Mouse (Mus musculus): ENCODE data around the gene Gpn3. TPM values are rescaled to one million over a fixed set of nuclear protein-coding genes. Genes with fewer than 3 reads are reported as not detected.

Gene Gpn3
- polyA plus RNA-seq, 1 experiment from 2014 or later, result 48.7 TPM

DNA sequence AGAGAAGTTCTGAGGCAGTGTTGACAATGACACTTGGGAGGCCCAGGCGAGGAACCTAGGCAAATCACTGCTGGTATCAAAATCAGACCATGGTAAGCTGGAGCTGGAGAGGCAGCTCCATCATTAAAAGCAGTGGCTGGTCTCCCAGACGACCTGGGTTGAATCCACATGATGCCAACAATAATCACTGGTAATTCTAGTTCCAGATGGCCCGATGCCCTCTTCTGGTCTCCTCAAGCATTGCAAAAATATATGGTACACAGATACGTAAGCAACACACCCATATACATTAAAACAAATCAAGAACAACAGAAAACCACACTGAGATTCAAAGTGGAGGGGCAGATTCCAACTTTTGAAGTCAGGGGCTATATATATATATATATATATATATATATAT, 25.9 kb upstream of the Gpn3 start:
- no peaks in the 10 kb centered on the region for H3K36me3 ChIP-seq (replicated peaks)
- H3K4me3 ChIP-seq (replicated peaks), result no peak overlapping the region
- no peaks in the 10 kb centered on the region for H3K4me1 ChIP-seq (replicated peaks)
- 72% methylated on average over 4 of the region's 4 CpGs for WGBS (ENCODE audit: insufficient replicate concordance)
- H3K4me2 ChIP-seq, result no peak overlapping the region
- ATAC-seq (ENCODE audit: insufficient read depth), result no peak
- no peak overlapping the region for H3K9ac ChIP-seq
- no peaks in the 10 kb centered on the region for H3K27me3 ChIP-seq
- no peak overlapping the region for H3K27ac ChIP-seq (replicated peaks)
- no peaks in the 10 kb centered on the region for H3K9me3 ChIP-seq (replicated peaks)

- 1% methylated on average over 51 of the region's 51 CpGs for WGBS (ENCODE audit: insufficient replicate concordance)
- H3K9me3 ChIP-seq (replicated peaks), result no peaks in the 10 kb centered on the region
- no peaks in the 10 kb centered on the region for H3K27me3 ChIP-seq
- H3K4me1 ChIP-seq (replicated peaks), result peaks cover 20% of the 10 kb centered on the region
- peak within 1 kb of the TSS; percentile 95 for H3K4me3 ChIP-seq (replicated peaks)
- peak within 1 kb of the TSS; percentile 82 for H3K27ac ChIP-seq (replicated peaks)
- peak; percentile 93 for ATAC-seq (ENCODE audit: insufficient read depth)
- peak within 1 kb of the TSS; percentile 90 for H3K9ac ChIP-seq
- H3K4me2 ChIP-seq, result peak within 1 kb of the TSS; percentile 94
- no peaks in the 10 kb centered on the region; the same call in 1 of the 2 replicates for H3K36me3 ChIP-seq (replicated peaks)
Measured at GRCm38 (mm10) chr5:122353807-122354491, 17.7 kb upstream of the Gpn3 start, which contains the start of the genes Rad9b and Vps29. Gene Rad9b (minus strand): TSS chr5:122354233. Gene Vps29 (plus strand): TSS chr5:122354369.

DNA sequence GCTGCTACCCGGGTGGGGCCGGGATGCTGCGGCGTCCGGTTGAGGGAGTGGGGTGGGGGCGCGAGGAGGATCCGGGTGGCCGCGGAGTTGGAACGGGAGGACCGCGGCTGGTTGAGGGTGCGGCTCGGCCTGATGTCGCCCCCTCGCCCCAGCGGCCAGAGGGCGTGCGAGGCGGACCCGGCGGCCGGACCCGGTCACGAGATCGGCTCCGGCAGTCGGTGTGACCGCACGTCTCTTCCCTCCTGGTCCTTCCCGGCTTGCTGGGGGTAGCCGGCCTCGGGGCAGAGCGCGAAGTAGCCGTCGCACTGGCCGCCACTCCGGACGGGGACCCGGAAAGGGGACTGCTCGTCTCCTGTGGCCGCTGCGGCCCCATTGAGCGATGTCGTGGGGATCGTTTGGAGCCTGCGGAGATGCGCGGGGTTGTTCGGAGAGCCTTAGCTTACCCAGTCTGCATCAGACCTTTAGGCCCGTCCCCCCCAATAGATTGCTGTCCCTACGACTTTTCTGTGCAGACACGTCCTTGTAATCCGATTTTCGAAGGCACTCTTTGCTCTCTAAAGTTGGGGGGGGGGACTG, 17.1 kb upstream of the Gpn3 start:
- peak overlapping the region; percentile 82 for H3K27ac ChIP-seq (replicated peaks)
- no peaks in the 10 kb centered on the region for H3K9me3 ChIP-seq (replicated peaks)
- H3K4me2 ChIP-seq, result peak overlapping the region; percentile 94
- peak overlapping the region; percentile 95 for H3K4me3 ChIP-seq (replicated peaks)
- H3K4me1 ChIP-seq (replicated peaks), result peaks cover 20% of the 10 kb centered on the region
- H3K36me3 ChIP-seq (replicated peaks), result no peaks in the 10 kb centered on the region; the same call in 1 of the 2 replicates
- under 1% methylated on average over 54 of the region's 57 CpGs for WGBS (ENCODE audit: insufficient replicate concordance)
- peak; percentile 45 for ATAC-seq (ENCODE audit: insufficient read depth)
- no peaks in the 10 kb centered on the region for H3K27me3 ChIP-seq
- H3K9ac ChIP-seq, result peak overlapping the region; percentile 90

- Histone ChIP-seq H3K4me1 (replicated peaks) (peaks cover 27% of the 10 kb centered on the region), H3K36me3 (replicated peaks) (peaks cover 39% of the 10 kb centered on the region), H3K9ac (peak within 1 kb of the TSS; percentile 82), H3K27me3 (no peaks in the 10 kb centered on the region), H3K4me2 (peak within 1 kb of the TSS; percentile 86), H3K9me3 (replicated peaks) (no peaks in the 10 kb centered on the region), H3K4me3 (replicated peaks) (peak within 1 kb of the TSS; percentile 90), H3K27ac (replicated peaks) (peak within 1 kb of the TSS; percentile 97)
- ATAC-seq (ENCODE audit: insufficient read depth), result peak; percentile 93
- WGBS (ENCODE audit: insufficient replicate concordance), result under 1% methylated on average over 53 of the region's 53 CpGs
Measured at GRCm38 (mm10) chr5:122372192-122372769, 605 bp downstream of the Gpn3 start, which contains the start of gene Fam216a. Gene Fam216a (minus strand): TSS chr5:122372364.

DNA sequence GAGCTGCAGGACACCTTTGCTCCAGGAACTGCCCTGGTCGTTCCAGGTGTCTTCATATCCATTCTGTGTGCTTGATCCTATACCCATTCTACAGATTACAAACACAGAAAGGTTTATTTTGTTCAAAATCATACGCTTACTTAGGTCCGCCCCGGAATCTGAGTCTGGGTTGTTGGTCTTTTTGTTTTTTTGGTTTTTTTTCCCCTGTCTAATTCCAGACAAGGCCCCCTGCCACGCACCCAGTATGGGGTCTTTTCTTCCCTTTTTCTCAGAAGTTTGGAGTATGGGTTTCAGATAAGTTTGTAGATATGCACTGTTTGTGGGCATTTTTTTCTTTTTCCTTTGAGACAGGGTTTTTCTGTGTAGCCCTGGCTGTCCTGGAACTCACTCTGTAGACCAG, 1.2 kb downstream of the Gpn3 start:
- 2% methylated on average over 5 of the region's 5 CpGs for WGBS (ENCODE audit: insufficient replicate concordance)
- Histone ChIP-seq H3K4me1 (replicated peaks) (peaks cover 27% of the 10 kb centered on the region), H3K27me3 (no peaks in the 10 kb centered on the region), H3K4me3 (replicated peaks) (peak overlapping the region; percentile 90), H3K36me3 (replicated peaks) (peaks cover 33% of the 10 kb centered on the region), H3K9ac (peak overlapping the region; percentile 74), H3K9me3 (replicated peaks) (no peaks in the 10 kb centered on the region), H3K27ac (replicated peaks) (peak overlapping the region; percentile 97), H3K4me2 (peak overlapping the region; percentile 75)
- no peak for ATAC-seq (ENCODE audit: insufficient read depth)

DNA sequence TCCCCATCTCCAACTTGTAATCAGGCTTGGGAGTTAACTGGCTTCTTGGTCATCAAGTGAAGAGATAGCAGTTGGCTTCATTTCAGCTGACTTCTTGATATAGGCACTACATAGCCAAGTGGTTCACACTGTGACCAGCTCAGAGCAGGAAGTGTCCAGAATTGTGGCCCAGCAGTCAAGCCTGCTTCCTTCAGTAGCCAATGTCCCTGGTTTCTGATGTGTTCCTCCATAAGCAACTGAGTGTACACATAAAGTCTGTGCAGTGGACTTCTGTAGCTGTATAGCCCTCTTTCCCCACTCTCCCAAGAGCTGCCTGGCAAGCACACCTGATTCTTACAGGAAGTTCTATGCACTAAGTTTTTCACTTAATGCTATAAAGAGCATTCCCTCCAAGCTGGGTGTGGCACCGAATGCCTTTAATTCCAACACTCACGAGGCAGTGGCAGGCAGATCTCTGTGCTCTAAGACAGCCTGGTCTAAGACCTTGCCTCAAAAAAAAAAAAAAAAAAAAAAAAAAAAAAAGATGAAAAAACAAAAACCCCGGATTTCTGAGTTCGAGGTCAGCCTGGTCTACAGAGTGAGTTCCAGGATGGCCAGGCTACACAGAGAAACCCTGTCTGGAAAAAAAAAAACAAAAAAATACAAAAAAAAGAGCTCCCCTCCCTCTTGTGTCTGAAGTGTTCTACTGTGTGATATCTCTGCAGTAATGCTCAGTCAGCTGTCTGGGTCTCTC, 5.6 kb downstream of the Gpn3 start:
- H3K4me3 ChIP-seq (replicated peaks), result no peak overlapping the region
- peaks cover 57% of the 10 kb centered on the region for H3K36me3 ChIP-seq (replicated peaks)
- H3K4me1 ChIP-seq (replicated peaks), result peaks cover 17% of the 10 kb centered on the region
- no peaks in the 10 kb centered on the region for H3K27me3 ChIP-seq
- H3K9me3 ChIP-seq (replicated peaks), result no peaks in the 10 kb centered on the region
- H3K4me2 ChIP-seq, result no peak overlapping the region
- no peak overlapping the region for H3K9ac ChIP-seq
- no peak for ATAC-seq (ENCODE audit: insufficient read depth)
- WGBS (ENCODE audit: insufficient replicate concordance), result 81% methylated on average over 4 of the region's 4 CpGs
- no peak overlapping the region for H3K27ac ChIP-seq (replicated peaks)

GRCm38 (mm10) chr5:122378171-122378570, 6.5 kb downstream of the Gpn3 start:
- Histone ChIP-seq H3K4me2 (no peak overlapping the region), H3K27ac (replicated peaks) (no peak overlapping the region), H3K4me1 (replicated peaks) (peaks cover 13% of the 10 kb centered on the region), H3K36me3 (replicated peaks) (peaks cover 64% of the 10 kb centered on the region), H3K9ac (no peak overlapping the region), H3K27me3 (no peaks in the 10 kb centered on the region), H3K4me3 (replicated peaks) (no peak overlapping the region), H3K9me3 (replicated peaks) (no peaks in the 10 kb centered on the region)
- ATAC-seq (ENCODE audit: insufficient read depth), result no peak
- WGBS (ENCODE audit: insufficient replicate concordance), result 85% methylated on average over 12 of the region's 12 CpGs

- H3K27ac ChIP-seq (replicated peaks), result no peak overlapping the region
- WGBS (ENCODE audit: insufficient replicate concordance), result 46% methylated on average over 11 of the region's 11 CpGs
- H3K36me3 ChIP-seq (replicated peaks), result peaks cover 56% of the 10 kb centered on the region
Measured at GRCm38 (mm10) chr5:122379374-122380155, 7.9 kb downstream of the Gpn3 start.

GRCm38 (mm10) chr5:122390006-122390405, 18.3 kb downstream of the Gpn3 start:
- Histone ChIP-seq H3K4me1 (replicated peaks) (peaks cover 24% of the 10 kb centered on the region), H3K4me2 (no peak overlapping the region), H3K4me3 (replicated peaks) (no peak overlapping the region), H3K9me3 (replicated peaks) (no peaks in the 10 kb centered on the region), H3K9ac (no peak overlapping the region), H3K27me3 (no peaks in the 10 kb centered on the region), H3K36me3 (replicated peaks) (peaks cover 10% of the 10 kb centered on the region), H3K27ac (replicated peaks) (no peak overlapping the region)
- no peak for ATAC-seq (ENCODE audit: insufficient read depth)
- WGBS (ENCODE audit: insufficient replicate concordance), result 80% methylated on average over 5 of the region's 5 CpGs

More at GRCm38 (mm10) chr5:122379374-122380155, 7.9 kb downstream of the Gpn3 start:
- H3K4me3 ChIP-seq (replicated peaks), result no peak overlapping the region
- H3K27me3 ChIP-seq, result no peaks in the 10 kb centered on the region
- H3K9ac ChIP-seq, result no peak overlapping the region
- H3K4me1 ChIP-seq (replicated peaks), result 0 out of 2 replicates have a peak, but pooled peaks cover 4% of the 10 kb centered on the region
- H3K9me3 ChIP-seq (replicated peaks), result no peaks in the 10 kb centered on the region
- ATAC-seq (ENCODE audit: insufficient read depth), result peak; percentile 25; the same call in 1 of the 2 replicates
- H3K4me2 ChIP-seq, result no peak overlapping the region

GRCm38 (mm10) chr5:122390671-122391070, 19.0 kb downstream of the Gpn3 start:
- Histone ChIP-seq H3K4me1 (replicated peaks) (peaks cover 28% of the 10 kb centered on the region), H3K4me2 (no peak overlapping the region), H3K9me3 (replicated peaks) (no peaks in the 10 kb centered on the region), H3K27me3 (no peaks in the 10 kb centered on the region), H3K27ac (replicated peaks) (no peak overlapping the region), H3K4me3 (replicated peaks) (no peak overlapping the region), H3K36me3 (replicated peaks) (peaks cover 13% of the 10 kb centered on the region), H3K9ac (no peak overlapping the region)
- no peak for ATAC-seq (ENCODE audit: insufficient read depth)
